Mouse (Mus musculus): Measurements from ENCODE around the gene Ssc5d.

DNA sequence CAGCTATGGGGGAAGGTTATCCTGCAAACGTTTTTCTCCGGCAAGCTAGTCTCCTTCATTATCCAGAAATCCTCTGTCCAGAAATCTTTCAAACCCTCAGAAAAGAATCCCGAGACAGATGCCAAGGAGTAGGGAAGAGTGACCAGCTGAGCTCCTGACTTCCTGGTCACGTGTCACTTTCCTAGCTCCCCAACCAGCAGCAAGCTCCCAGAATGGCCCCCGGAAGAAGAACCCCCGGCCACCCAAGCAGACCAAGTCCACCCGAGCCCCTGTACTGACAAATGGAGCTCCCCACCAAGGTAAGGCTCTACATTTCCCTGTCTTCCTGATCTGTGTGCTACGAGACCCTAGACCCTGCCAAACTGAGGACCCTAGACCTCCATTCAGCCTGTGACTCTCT lies 2.1 kb downstream of the Ssc5d start:
- TF ChIP-seq CTCF (IDR thresholded peaks at IDR 0.05; ENCODE audit: insufficient read depth, low read length) (no peak), POLR2A (IDR thresholded peaks at IDR 0.05; ENCODE audit: borderline replicate concordance, extremely low read depth, low read depth, low read length) (no peak)

Data from lung, adult 2 months (tissue).